Comparison of ENCODE assay signal across 10 mouse cellular contexts in genomic region chr16:93423174-93423573, GRCm38 (mm10).
DNase-seq lines count a peak whose midpoint lies in the region; ATAC-seq and TF ChIP-seq lines count a peak whose summit lies in the region.
"Had no signal": no experiment of that assay in that cellular context is flagged by ENCODE, and none has a peak within 500 bp of the region (broad histone marks: within the 10 kb centered on the region; RNA-seq: fewer than 3 reads in every experiment).

No protein-coding gene starts in this region.

- no peak overlapping the region; the same call in 1 of the 2 replicates for H3K9ac ChIP-seq in lung, embryonic 14.5 days
- H3K9ac ChIP-seq in forebrain, embryonic 15.5 days (replicated peaks): no peak overlapping the region
- H3K9ac ChIP-seq in limb, embryonic 15.5 days: no peak overlapping the region

- TF ChIP-seq POLR2A in thymus, adult 2 months (IDR thresholded peaks at IDR 0.05; ENCODE audit: control insufficient read depth, extremely low read depth, insufficient read depth, low read length, poor library complexity): no peak

- 0 out of 2 replicates have a peak, but pooled peaks cover 2% of the 10 kb centered on the region for H3K27me3 ChIP-seq in lung, embryonic 14.5 days (ENCODE audit: insufficient read depth, low read length)
- no peaks in the 10 kb centered on the region for H3K27me3 ChIP-seq in forebrain, embryonic 15.5 days
- H3K27me3 ChIP-seq in limb, embryonic 15.5 days: 0 out of 2 replicates have a peak, but pooled peaks cover 2% of the 10 kb centered on the region
- no peaks in the 10 kb centered on the region for H3K27me3 ChIP-seq in thymus, adult 2 months (ENCODE audit: control insufficient read depth, insufficient read depth, low read length)
- H3K27me3 ChIP-seq: Patski had no signal

- DNase-seq in lung, embryonic 14.5 days: peak; percentile 50
- no peak for DNase-seq in lung, postnatal 36 days
- DNase-seq in retina, postnatal 1 day: peak; percentile 61
- DNase-seq in thymus, adult 2 months: no peak
- no peak for DNase-seq in kidney, postnatal 25 days
- no peak for DNase-seq in MN1 (ENCODE audit: low spot score)
- DNase-seq: right cerebral cortex, postnatal 25 days had no signal

- WGBS in lung, embryonic 14.5 days: 11% methylated on average over 13 of the region's 13 CpGs
- 20% methylated on average over 13 of the region's 13 CpGs for WGBS in forebrain, embryonic 15.5 days
- 22% methylated on average over 13 of the region's 13 CpGs for WGBS in limb, embryonic 15.5 days
- WGBS in thymus, adult 2 months: 40% methylated on average over 13 of the region's 13 CpGs

- no peak for TF ChIP-seq CTCF in lung, embryonic 14.5 days (IDR thresholded peaks at IDR 0.05; ENCODE audit: low read depth)
- TF ChIP-seq CTCF in thymus, adult 2 months (IDR thresholded peaks at IDR 0.05; ENCODE audit: borderline replicate concordance, control insufficient read depth, extremely low read depth, insufficient read depth, low read length, poor library complexity): no peak

- peak; percentile 60; the same call in 1 of the 2 replicates for ATAC-seq in lung, embryonic 14.5 days (ENCODE audit: insufficient read depth)
- no peak; the same call in 1 of the 2 replicates for ATAC-seq in forebrain, embryonic 15.5 days (replicated peaks)
- ATAC-seq in limb, embryonic 15.5 days (ENCODE audit: insufficient number of reproducible peaks, low FRiP score, low TSS enrichment, low read depth): no peak
- ATAC-seq: Patski had no signal

- H3K27ac ChIP-seq in lung, embryonic 14.5 days (ENCODE audit: low read depth): no peak overlapping the region
- no peak overlapping the region for H3K27ac ChIP-seq in forebrain, embryonic 15.5 days (replicated peaks)
- H3K27ac ChIP-seq in limb, embryonic 15.5 days: no peak overlapping the region
- no peak overlapping the region for H3K27ac ChIP-seq in thymus, adult 2 months (ENCODE audit: control insufficient read depth, insufficient read depth, low read length)

- peak overlapping the region; percentile 52 for H3K4me2 ChIP-seq in lung, embryonic 14.5 days
- H3K4me2 ChIP-seq in forebrain, embryonic 15.5 days (replicated peaks): peak overlapping the region; percentile 24
- H3K4me2 ChIP-seq in limb, embryonic 15.5 days: peak overlapping the region; percentile 19

- peaks cover 5% of the 10 kb centered on the region; the same call in 1 of the 2 replicates for H3K4me1 ChIP-seq in lung, embryonic 14.5 days (ENCODE audit: insufficient read depth)
- H3K4me1 ChIP-seq in forebrain, embryonic 15.5 days: peaks cover 7% of the 10 kb centered on the region
- peaks cover 12% of the 10 kb centered on the region; the same call in 1 of the 2 replicates for H3K4me1 ChIP-seq in limb, embryonic 15.5 days
- H3K4me1 ChIP-seq in thymus, adult 2 months (replicated peaks; ENCODE audit: control insufficient read depth, insufficient read depth, low read length): 0 out of 2 replicates have a peak, but pooled peaks cover 3% of the 10 kb centered on the region

- H3K9me3 ChIP-seq in lung, embryonic 14.5 days (ENCODE audit: low read depth, low read length): no peaks in the 10 kb centered on the region
- H3K9me3 ChIP-seq in forebrain, embryonic 15.5 days: no peaks in the 10 kb centered on the region
- no peaks in the 10 kb centered on the region for H3K9me3 ChIP-seq in limb, embryonic 15.5 days

- H3K4me3 ChIP-seq in lung, embryonic 14.5 days (ENCODE audit: low read depth, low read length): peak overlapping the region; percentile 9; the same call in 1 of the 2 replicates
- H3K4me3 ChIP-seq in forebrain, embryonic 15.5 days: no peak overlapping the region; the same call in 1 of the 2 replicates
- no peak overlapping the region; the same call in 1 of the 2 replicates for H3K4me3 ChIP-seq in limb, embryonic 15.5 days
- H3K4me3 ChIP-seq in thymus, adult 2 months (ENCODE audit: control insufficient read depth, insufficient read depth, low read length): no peak overlapping the region

- no peaks in the 10 kb centered on the region for H3K36me3 ChIP-seq in lung, embryonic 14.5 days (ENCODE audit: insufficient read depth)
- no peaks in the 10 kb centered on the region for H3K36me3 ChIP-seq in forebrain, embryonic 15.5 days
- H3K36me3 ChIP-seq in limb, embryonic 15.5 days: no peaks in the 10 kb centered on the region
- no peaks in the 10 kb centered on the region for H3K36me3 ChIP-seq in thymus, adult 2 months (ENCODE audit: control insufficient read depth, insufficient read depth, low read length)

Comparison
In these comparisons a context has a peak if more than half of its experiments do, and no peak if none do; other contexts are left out.
1. DNase-seq: peak in lung, embryonic 14.5 days (single experiment) and retina, postnatal 1 day (single experiment); none in lung, postnatal 36 days (single experiment), thymus, adult 2 months (single experiment), kidney, postnatal 25 days (0 of 2) and MN1 (single experiment).
2. Peak in every context shown above with its lines, with median percentiles within 50 percentile points of each other: H3K4me2 ChIP-seq.